Mouse (Mus musculus) C2C12 (cell line): ENCODE results near the gene Fads3. TPM values are rescaled to one million over a fixed set of nuclear protein-coding genes. Genes with fewer than 3 reads are reported as not detected.

Experiments used
- H3K27me3 ChIP-seq: one replicate; pipeline ENCODE4 v1.6.1; 2011; ENCODE audit not compliant: control insufficient read depth, insufficient read depth, insufficient read length
- H3K36me3 ChIP-seq: one replicate; pipeline ENCODE4 v1.6.1; 2011; ENCODE audit not compliant: control insufficient read depth, insufficient read depth
- H3K4me3 ChIP-seq: one replicate; pipeline ENCODE4 v1.5.1; 2011; ENCODE audit warnings: mild to moderate bottlenecking, control low read depth; ENCODE audit not compliant: poor library complexity, insufficient read depth, severe bottlenecking
- H3K79me2 ChIP-seq: one replicate; pipeline ENCODE4 v1.6.1; 2011; ENCODE audit not compliant: control insufficient read depth, insufficient read depth
- H3K79me3 ChIP-seq: one replicate; pipeline ENCODE4 v1.6.1; 2011; ENCODE audit warnings: low read depth, control low read depth
- H3ac ChIP-seq: one replicate; pipeline ENCODE3; 2011; ENCODE audit warnings: low read depth; ENCODE audit not compliant: control insufficient read depth, insufficient read length
- CEBPB ChIP-seq: IDR thresholded peaks from one replicate; pipeline ENCODE4 v1.6.1; 2011; ENCODE audit warnings: low read depth, mild to moderate bottlenecking, control low read depth, moderate library complexity
- CTCF ChIP-seq: IDR thresholded peaks from one replicate; pipeline ENCODE4 v1.5.1; 2011; ENCODE audit not compliant: control insufficient read depth, insufficient read depth, insufficient read length
- FOSL1 ChIP-seq: IDR thresholded peaks from one replicate; pipeline ENCODE4 v1.8.0; 2011; ENCODE audit warnings: mild to moderate bottlenecking, low read length; ENCODE audit not compliant: poor library complexity, insufficient read depth, severe bottlenecking
- MAX ChIP-seq: IDR thresholded peaks from one replicate; pipeline ENCODE4 v1.6.1; 2011; ENCODE audit warnings: mild to moderate bottlenecking, control low read depth
- MYOD1 ChIP-seq: IDR thresholded peaks from one replicate; pipeline ENCODE4 v1.6.1; 2011; ENCODE audit warnings: low read depth; ENCODE audit not compliant: control insufficient read depth, insufficient read length
- MYOG ChIP-seq: IDR thresholded peaks from one replicate; pipeline ENCODE4 v1.6.1; 2011; ENCODE audit not compliant: control insufficient read depth, insufficient read length; ENCODE audit errors: extremely low read depth
- USF1 ChIP-seq: IDR thresholded peaks from one replicate; pipeline ENCODE4 v1.6.1; 2011; ENCODE audit warnings: low read depth, mild to moderate bottlenecking, control low read depth, moderate library complexity
- polyA plus RNA-seq: library from polyadenylated mRNA; unstranded; fragments of >200 nt; fragmentation: generic; extraction: Trizol; gene quantifications from one replicate; pipeline ENCODE4 v1.2.1, GENCODE M21; 2012; ENCODE audit warnings: missing spikeins

Fads3 gene
- polyA plus RNA-seq, 1 experiment = 161 TPM

- H3K4me3 ChIP-seq = no peak overlapping the region
- TF ChIP-seq USF1 (no peak), MYOD1 (no peak), FOSL1 (no peak), CTCF (no peak), MAX (no peak), CEBPB (no peak), MYOG (no peak)
- H3K27me3 ChIP-seq = no peaks in the 10 kb centered on the region
- H3K79me2 ChIP-seq = no peaks in the 10 kb centered on the region
- H3ac ChIP-seq = no peak overlapping the region
- H3K79me3 ChIP-seq = no peaks in the 10 kb centered on the region
- H3K36me3 ChIP-seq = peaks cover 65% of the 10 kb centered on the region
Measured at GRCm38 (mm10) chr19:10060783-10061590, 19.6 kb downstream of the Fads3 start.

- Histone ChIP-seq H3K4me3 (no peak overlapping the region), H3K79me3 (no peaks in the 10 kb centered on the region), H3K27me3 (no peaks in the 10 kb centered on the region), H3ac (no peak overlapping the region), H3K36me3 (peaks cover 64% of the 10 kb centered on the region), H3K79me2 (no peaks in the 10 kb centered on the region)
- TF ChIP-seq MAX (no peak), CTCF (no peak), MYOG (no peak), USF1 (no peak), MYOD1 (no peak), FOSL1 (no peak), CEBPB (no peak)
Measured at GRCm38 (mm10) chr19:10061624-10062023, 20.3 kb downstream of the Fads3 start.

DNA sequence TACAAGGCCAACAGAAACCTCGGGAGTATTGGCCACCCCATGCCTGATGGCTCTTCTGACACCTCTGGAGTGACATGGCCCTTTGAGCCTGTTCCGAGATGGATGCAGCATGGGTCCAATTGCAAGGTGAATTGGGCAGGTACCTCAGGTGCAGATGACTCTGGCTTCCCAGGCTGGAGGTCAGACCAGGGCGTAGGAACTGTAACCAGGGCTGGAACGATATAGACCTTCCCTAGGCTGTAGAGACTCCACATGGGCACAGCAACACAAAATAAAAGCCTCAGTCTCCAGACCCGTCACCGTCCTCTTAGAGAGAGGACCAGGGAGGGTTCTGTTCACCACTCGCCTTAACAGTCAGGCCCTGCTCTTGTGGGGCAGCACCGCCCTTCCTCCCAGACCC is 20.9 kb downstream of the Fads3 start:
- H3K27me3 ChIP-seq = no peaks in the 10 kb centered on the region
- H3K36me3 ChIP-seq = peaks cover 64% of the 10 kb centered on the region
- H3K79me2 ChIP-seq = no peaks in the 10 kb centered on the region
- H3K4me3 ChIP-seq = no peak overlapping the region
- no peaks in the 10 kb centered on the region for H3K79me3 ChIP-seq
- no peak overlapping the region for H3ac ChIP-seq
- no peak for TF ChIP-seq FOSL1
- TF ChIP-seq USF1 = no peak
- TF ChIP-seq CEBPB = no peak
- TF ChIP-seq MAX = no peak
- TF ChIP-seq MYOG = no peak
- no peak for TF ChIP-seq CTCF
- no peak for TF ChIP-seq MYOD1

DNA sequence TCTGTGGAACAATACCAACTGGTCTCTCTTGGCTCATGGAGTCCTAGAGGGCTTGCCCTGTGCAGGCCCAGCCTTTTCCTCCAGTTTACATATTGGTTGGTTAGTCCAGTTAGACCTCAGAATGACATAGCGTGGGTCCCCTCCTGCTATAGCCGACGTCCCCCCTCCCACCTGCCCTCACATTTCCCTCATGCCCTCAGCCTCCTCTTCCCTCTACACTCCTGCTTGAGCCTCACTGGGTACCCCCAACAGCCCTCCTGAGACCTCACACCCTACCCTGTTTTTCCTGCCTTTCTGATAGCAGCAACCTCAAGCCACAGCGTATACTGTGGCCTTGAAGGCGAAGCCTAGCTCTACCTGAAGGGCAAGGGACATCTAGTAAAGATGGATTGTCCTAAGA is 21.5 kb downstream of the Fads3 start:
- H3K4me3 ChIP-seq = no peak overlapping the region
- H3ac ChIP-seq = no peak overlapping the region
- H3K79me3 ChIP-seq = no peaks in the 10 kb centered on the region
- peaks cover 65% of the 10 kb centered on the region for H3K36me3 ChIP-seq
- TF ChIP-seq MYOG = no peak
- no peak for TF ChIP-seq MYOD1
- no peak for TF ChIP-seq CEBPB
- TF ChIP-seq MAX = no peak
- TF ChIP-seq CTCF = no peak
- TF ChIP-seq FOSL1 = no peak
- no peak for TF ChIP-seq USF1
- no peaks in the 10 kb centered on the region for H3K79me2 ChIP-seq
- H3K27me3 ChIP-seq = no peaks in the 10 kb centered on the region

DNA sequence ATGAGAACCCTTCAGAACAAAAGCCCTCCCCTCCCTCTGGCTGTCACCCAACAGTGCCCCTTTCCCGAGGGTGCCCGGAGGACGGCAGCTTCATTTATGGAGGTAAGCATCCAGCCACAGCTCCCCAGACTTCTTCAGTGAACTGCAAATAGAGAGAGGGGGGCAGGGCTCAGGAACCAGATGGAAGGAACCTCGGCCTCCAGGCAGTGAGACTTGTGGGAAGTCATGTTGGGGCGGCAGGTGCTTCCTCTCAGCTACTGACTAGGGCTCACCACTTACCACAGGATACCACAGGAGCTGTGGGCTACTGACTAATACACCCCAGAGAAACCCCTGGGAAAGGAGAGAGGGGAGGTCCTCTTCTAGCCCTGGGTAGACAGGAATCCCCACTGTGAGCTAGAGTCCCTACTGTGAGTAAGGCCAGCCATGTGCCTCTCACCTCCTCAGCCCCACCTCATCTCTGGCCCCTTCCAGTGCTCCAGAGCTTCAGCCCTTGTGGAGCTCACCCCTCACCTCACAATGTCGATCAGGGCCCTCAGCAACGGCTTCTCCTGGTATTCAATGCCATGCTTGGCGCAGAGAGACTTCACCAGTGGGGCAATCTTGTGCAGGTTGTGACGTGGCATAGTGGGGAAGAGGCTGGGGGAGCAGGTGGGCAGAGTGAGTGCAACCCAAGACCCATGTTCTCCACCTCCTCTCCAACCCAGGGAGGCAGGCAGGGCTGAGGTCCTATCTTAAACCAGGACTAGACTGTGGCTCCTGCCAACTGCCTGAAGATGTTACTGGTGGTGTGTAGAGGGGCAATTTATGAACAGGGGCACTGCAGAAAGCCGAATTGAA is 23.0 kb downstream of the Fads3 start:
- Histone ChIP-seq H3ac (no peak overlapping the region), H3K27me3 (no peaks in the 10 kb centered on the region), H3K79me3 (no peaks in the 10 kb centered on the region), H3K79me2 (no peaks in the 10 kb centered on the region), H3K36me3 (peaks cover 63% of the 10 kb centered on the region), H3K4me3 (no peak overlapping the region)
- no peak for TF ChIP-seq USF1
- TF ChIP-seq MYOG = no peak
- no peak for TF ChIP-seq CEBPB
- TF ChIP-seq MYOD1 = no peak
- no peak for TF ChIP-seq CTCF
- TF ChIP-seq FOSL1 = no peak
- no peak for TF ChIP-seq MAX
